Mouse (Mus musculus) bone marrow, adult 2 months (tissue): ENCODE results near the gene Cd200r3. TPM values are rescaled to one million over a fixed set of nuclear protein-coding genes. Genes with fewer than 3 reads are reported as not detected.

Source experiments
- H3K27ac ChIP-seq: fragments of 200-500 bp; 2 replicates; pipeline ENCODE4 v1.5.1; 2012; ENCODE audit warnings: low read depth, mild to moderate bottlenecking, control low read depth, inconsistent platforms, low read length; ENCODE audit not compliant: control insufficient read depth, poor library complexity, insufficient read depth
- H3K4me1 ChIP-seq: fragments of 200-500 bp; 2 replicates; pipeline ENCODE4 v1.6.1; 2011; ENCODE audit warnings: low read length; ENCODE audit not compliant: control insufficient read depth, insufficient read depth
- H3K4me3 ChIP-seq: fragments of 200-500 bp; replicated peaks from 2 replicates; pipeline ENCODE3; 2011; ENCODE audit warnings: mild to moderate bottlenecking, low read depth, low read length, control low read depth; ENCODE audit not compliant: control insufficient read depth
- CTCF ChIP-seq: fragments of 200-500 bp; IDR thresholded peaks from 2 replicates; pipeline ENCODE4 v1.5.1; 2011; ENCODE audit warnings: low read length, control low read depth; ENCODE audit not compliant: control insufficient read depth, insufficient read depth
- POLR2A ChIP-seq: fragments of 200-500 bp; IDR thresholded peaks from 2 replicates; pipeline ENCODE4 v1.6.1; 2011; ENCODE audit warnings: low read depth, mild to moderate bottlenecking, control low read depth, low read length, borderline replicate concordance; ENCODE audit not compliant: control insufficient read depth
- WGBS: fragments of 180-500 bp; shearing (Covaris S2); methylation state at CpG from one replicate; pipeline ENCODE4 v1.1.7; 2018; 5-methylcytosine and 5-hydroxymethylcytosine counted together
- polyA plus RNA-seq: library from polyadenylated mRNA; stranded (reverse); fragments of >200 nt; gene quantifications from 2 replicates; pipeline ENCODE4 v1.2.4, GENCODE M21; 2011; ENCODE audit warnings: low replicate concordance; ENCODE audit not compliant: missing spikeins, insufficient read depth, insufficient read length

Gene Cd200r3
- polyA plus RNA-seq, 1 experiment = 4.6 TPM

DNA sequence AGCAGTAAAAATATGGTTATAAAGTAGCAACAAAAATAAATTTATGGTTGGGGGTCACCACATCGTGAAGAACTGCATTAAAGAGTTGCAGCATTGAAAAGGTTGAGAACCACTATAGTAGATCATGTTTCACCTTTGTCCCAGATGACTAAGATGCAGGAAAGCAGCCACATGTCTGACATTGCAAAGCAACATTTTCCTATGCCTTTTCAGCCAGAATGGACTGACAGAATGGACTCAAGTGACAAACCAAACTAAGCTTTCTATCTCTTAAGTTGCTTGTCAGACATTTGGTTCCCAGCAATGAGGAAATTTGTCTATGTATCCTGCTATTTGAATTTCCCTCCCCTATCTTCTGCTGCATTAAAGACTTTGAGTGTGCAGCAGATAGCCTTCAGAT is 51.6 kb downstream of the Cd200r3 start:
- Histone ChIP-seq H3K27ac (no peak overlapping the region), H3K4me3 (no peak overlapping the region), H3K4me1 (peaks cover 2% of the 10 kb centered on the region)
- 66% methylated on average over 1 of the region's 1 CpGs for WGBS
- TF ChIP-seq CTCF = no peak
- TF ChIP-seq POLR2A = no peak

DNA sequence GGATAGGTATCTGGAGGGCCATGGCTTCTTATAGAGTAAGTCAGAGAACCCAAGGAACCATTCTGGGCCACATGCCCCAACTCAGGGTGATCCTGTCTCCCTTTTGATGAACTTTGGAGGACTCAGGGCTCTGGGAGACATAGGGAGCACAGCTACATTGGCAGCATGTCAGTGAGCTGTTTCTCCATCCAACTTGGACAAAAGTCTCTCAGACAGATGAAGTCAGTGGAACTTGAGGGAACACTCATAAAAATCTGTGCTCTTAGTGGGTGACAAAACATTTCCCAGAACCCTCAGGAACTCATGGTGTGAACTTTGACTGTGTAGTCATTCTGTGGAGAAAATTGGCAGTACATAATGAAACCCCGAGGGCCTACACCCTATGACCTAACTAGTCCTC is 53.2 kb downstream of the Cd200r3 start:
- TF ChIP-seq POLR2A (no peak), CTCF (no peak)
- Histone ChIP-seq H3K4me3 (no peak overlapping the region), H3K4me1 (peaks cover 2% of the 10 kb centered on the region), H3K27ac (no peak overlapping the region)
- 88% methylated on average over 1 of the region's 1 CpGs for WGBS

DNA sequence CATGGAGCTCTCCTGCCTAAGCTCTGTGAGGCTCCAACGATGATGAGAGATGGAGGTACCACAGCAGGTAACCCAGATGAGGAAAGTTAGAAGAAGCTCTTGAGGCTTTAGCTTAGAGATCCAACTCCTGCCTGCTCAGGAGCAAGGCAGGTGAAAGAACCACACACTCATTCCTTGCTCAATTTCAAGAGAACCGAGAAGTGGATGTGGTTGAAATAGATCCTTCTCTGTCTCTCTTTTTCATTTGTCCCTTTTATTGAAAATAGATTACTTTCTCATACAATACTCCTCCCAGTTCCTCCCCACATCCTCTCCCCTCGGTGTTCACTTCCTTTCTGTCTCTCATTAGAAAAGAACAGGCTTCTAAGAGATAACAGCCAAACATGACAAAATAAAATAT is 56.1 kb downstream of the Cd200r3 start:
- no peak overlapping the region for H3K27ac ChIP-seq
- 17% methylated on average over 3 of the region's 3 CpGs for WGBS
- TF ChIP-seq POLR2A (no peak), CTCF (no peak)
- peaks cover 2% of the 10 kb centered on the region for H3K4me1 ChIP-seq
- no peak overlapping the region for H3K4me3 ChIP-seq

DNA sequence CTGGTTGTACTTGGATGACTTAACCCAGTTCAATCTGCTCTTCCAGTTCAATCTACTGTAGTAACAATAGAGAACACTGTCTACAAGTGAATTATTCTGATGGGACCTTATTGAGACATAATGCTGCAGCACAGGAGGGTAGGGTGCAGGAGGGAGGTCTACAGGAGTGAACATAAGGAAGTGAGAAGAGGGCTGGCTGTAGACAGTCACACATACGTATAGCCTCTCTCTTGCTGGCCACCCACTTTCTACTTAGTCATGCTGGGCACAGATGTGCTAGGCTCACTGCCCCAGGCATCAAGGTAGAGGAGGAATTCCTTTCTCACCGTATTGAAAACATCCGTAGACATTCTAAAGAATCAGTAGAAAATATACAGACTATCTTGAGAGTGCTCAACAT is 61.0 kb downstream of the Cd200r3 start:
- 49% methylated on average over 3 of the region's 3 CpGs for WGBS
- Histone ChIP-seq H3K4me3 (no peak overlapping the region), H3K4me1 (no peaks in the 10 kb centered on the region; the same call in none of the 2 replicates), H3K27ac (no peak overlapping the region)
- no peak for TF ChIP-seq POLR2A
- TF ChIP-seq CTCF = no peak

DNA sequence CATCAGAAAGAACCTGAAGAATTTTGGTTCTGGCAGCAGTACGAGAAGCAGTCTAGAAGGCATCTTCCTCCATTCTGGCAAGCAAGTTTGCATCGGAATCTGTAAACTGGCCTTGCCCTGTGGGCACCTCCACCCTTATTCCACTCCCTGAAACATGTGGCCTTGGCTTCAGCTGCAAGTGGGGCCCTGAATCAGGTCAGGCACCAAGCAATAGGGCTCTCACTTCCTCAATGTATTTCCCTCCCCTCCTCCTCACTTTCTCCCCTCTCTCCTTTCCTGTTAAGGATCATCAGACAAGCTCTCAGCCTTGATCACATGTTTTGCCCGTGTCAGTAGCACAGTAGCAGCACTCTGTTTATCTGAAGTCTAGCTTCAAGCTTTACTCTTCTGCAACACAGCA is 61.8 kb downstream of the Cd200r3 start:
- no peak overlapping the region for H3K4me3 ChIP-seq
- H3K27ac ChIP-seq = no peak overlapping the region
- TF ChIP-seq POLR2A (no peak), CTCF (no peak)
- WGBS = 35% methylated on average over 3 of the region's 3 CpGs
- H3K4me1 ChIP-seq = no peaks in the 10 kb centered on the region; the same call in 1 of the 2 replicates

DNA sequence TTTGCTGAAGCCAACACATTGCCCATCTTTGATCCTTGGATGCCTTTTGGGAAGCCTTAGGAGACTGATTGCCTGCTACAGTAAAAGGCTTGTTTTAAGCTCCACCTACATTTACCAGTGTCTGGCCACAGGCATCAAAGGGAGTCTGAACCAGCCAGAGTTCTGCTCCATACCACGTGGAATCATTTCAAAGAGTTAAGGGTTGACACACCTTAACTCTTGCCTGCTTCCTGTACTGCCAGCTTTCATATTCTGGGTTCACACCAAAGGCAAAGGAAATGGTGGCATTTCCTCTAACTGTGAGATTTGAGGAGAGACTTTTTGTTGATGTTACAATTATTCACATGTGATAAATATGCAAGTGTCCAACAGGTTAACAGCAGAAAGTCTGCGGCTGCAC is 63.5 kb downstream of the Cd200r3 start:
- Histone ChIP-seq H3K4me3 (no peak overlapping the region), H3K27ac (no peak overlapping the region), H3K4me1 (no peaks in the 10 kb centered on the region; the same call in 1 of the 2 replicates)
- 44% methylated on average over 2 of the region's 2 CpGs for WGBS
- TF ChIP-seq POLR2A (no peak), CTCF (no peak)

DNA sequence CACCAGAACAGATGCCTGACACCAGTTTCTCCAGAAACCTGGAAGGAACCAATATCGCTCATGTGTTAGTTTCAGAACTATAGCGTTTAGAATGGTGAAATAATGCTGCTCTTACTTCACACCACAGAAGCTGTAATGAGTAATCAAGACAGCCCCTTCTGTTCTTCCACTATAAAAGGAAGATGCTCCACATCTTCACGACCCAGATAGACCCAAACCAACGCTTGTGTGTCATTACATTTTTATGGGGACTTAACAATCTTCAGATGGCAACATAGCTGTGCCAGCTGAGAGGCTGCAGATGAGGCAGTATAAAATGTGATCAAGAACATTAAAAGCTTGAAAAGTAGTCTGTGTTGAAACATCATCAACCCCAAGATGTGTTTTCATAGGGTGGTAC is 64.3 kb downstream of the Cd200r3 start:
- Histone ChIP-seq H3K4me3 (no peak overlapping the region), H3K27ac (no peak overlapping the region), H3K4me1 (no peaks in the 10 kb centered on the region; the same call in 1 of the 2 replicates)
- WGBS = 53% methylated on average over 4 of the region's 4 CpGs
- TF ChIP-seq POLR2A (no peak), CTCF (no peak)

DNA sequence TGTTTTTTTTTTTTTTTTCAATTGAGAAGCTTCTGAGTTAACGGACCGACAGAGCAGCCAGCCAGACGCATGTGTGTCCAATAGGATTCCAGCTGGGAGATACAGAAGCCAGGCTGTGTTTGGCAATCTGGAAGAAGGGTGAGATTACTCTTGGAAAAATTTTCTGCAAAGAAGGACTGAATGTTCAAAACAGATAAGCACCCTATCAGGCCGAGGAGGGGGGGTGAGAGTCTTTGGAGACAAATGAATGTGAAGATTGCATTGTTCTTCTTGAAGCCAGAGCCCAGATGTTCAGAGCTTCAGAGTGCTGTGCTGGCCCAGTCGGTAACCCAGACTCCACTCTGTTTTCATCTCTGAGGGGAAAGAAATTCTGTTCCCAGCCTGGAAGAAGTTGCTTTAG is 66.2 kb downstream of the Cd200r3 start:
- TF ChIP-seq CTCF (no peak), POLR2A (no peak)
- Histone ChIP-seq H3K4me3 (no peak overlapping the region), H3K4me1 (no peaks in the 10 kb centered on the region; the same call in 1 of the 2 replicates), H3K27ac (no peak overlapping the region)
- 75% methylated on average over 5 of the region's 5 CpGs for WGBS

DNA sequence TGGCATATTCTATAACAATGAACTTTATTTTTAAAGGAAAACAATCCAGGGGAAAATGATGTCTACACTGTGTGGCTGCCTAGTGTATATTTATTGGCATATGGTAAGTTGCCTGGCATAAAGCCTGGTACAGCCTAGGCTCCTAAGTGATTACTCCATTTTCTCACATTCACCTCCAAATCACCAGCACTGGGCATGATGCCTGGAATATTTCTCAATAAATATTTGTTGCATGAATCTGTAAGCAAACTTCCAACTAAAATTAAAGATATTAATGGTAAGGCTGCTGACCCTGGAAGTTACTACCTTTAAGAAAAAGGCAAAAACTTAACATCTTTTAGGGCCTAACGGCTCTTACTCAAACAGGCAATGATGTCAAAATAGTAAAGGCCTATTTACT is 72.1 kb downstream of the Cd200r3 start:
- 88% methylated on average over 1 of the region's 1 CpGs for WGBS
- TF ChIP-seq POLR2A (no peak), CTCF (no peak)
- Histone ChIP-seq H3K27ac (no peak overlapping the region), H3K4me1 (no peaks in the 10 kb centered on the region; the same call in 1 of the 2 replicates), H3K4me3 (no peak overlapping the region)

DNA sequence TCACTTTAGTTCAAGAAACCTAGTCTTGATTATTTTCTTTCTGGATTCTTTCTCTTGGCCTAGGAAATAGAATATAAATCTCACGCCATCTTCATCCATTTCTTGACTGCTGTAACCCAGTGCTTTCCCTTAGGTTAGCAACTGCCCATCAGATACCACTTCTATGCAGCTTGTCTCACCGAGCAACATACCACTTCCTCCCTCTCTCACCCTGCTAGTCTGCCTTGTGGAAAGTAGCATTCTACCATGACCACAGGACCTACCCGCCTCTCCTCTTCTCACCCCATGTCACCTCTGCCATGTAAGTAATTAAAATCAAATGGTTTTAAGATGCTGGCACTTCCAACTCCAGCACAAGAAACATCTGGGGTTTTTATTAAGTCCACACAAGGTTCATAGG is 73.0 kb downstream of the Cd200r3 start:
- H3K4me1 ChIP-seq = no peaks in the 10 kb centered on the region; the same call in 1 of the 2 replicates
- no peak for TF ChIP-seq POLR2A
- TF ChIP-seq CTCF = no peak
- no peak overlapping the region for H3K4me3 ChIP-seq
- 18% methylated on average over 3 of the region's 3 CpGs for WGBS
- no peak overlapping the region for H3K27ac ChIP-seq
